Mouse (Mus musculus) kidney, embryonic 14.5 days (tissue): ENCODE measurements around the gene Ddx52. TPM values are rescaled to one million over a fixed set of nuclear protein-coding genes. Genes with fewer than 3 reads are reported as not detected.

Experiments
- ATAC-seq: fragments of 200-750 bp; cut with Nextera tagmentation; 2 replicates; pipeline ENCODE4 v1.8.0; 2017; ENCODE audit warnings: moderate number of reproducible peaks, mild to moderate bottlenecking, moderate TSS enrichment, moderate library complexity; ENCODE audit not compliant: low FRiP score, low TSS enrichment
- H3K27ac ChIP-seq: fragments of 300-500 bp; sonication (generic); 2 replicates; pipeline ENCODE4 v1.5.1; 2014; ENCODE audit warnings: low read depth, mild to moderate bottlenecking, low read length, moderate library complexity, mixed read lengths
- H3K27me3 ChIP-seq: fragments of 300-500 bp; sonication (generic); 2 replicates; pipeline ENCODE4 v1.6.1; 2014; ENCODE audit warnings: mild to moderate bottlenecking, low read length; ENCODE audit not compliant: control insufficient read depth, insufficient read depth
- H3K36me3 ChIP-seq: fragments of 300-500 bp; sonication (generic); 2 replicates; pipeline ENCODE4 v1.6.1; 2014; ENCODE audit warnings: low read length, mixed read lengths; ENCODE audit not compliant: control insufficient read depth, insufficient read depth
- H3K4me1 ChIP-seq: fragments of 300-500 bp; sonication (generic); 2 replicates; pipeline ENCODE4 v1.6.1; 2014; ENCODE audit warnings: low read length, mixed read lengths; ENCODE audit not compliant: control insufficient read depth, insufficient read depth
- H3K4me2 ChIP-seq: fragments of 300-500 bp; sonication (generic); replicated peaks from 2 replicates; pipeline ENCODE4 v1.6.1; 2014; ENCODE audit warnings: low read depth, mild to moderate bottlenecking, low read length
- H3K4me3 ChIP-seq: fragments of 300-500 bp; sonication (generic); 2 replicates; pipeline ENCODE4 v1.5.1; 2014; ENCODE audit warnings: mild to moderate bottlenecking, low read length
- H3K9ac ChIP-seq: fragments of 300-500 bp; sonication (generic); 2 replicates; pipeline ENCODE4 v1.6.1; 2014; ENCODE audit warnings: low read depth, mild to moderate bottlenecking, low read length, moderate library complexity
- H3K9me3 ChIP-seq: fragments of 300-500 bp; sonication (generic); 2 replicates; pipeline ENCODE4 v1.6.1; 2016; ENCODE audit warnings: low read length; ENCODE audit not compliant: control insufficient read depth
- WGBS: fragments of 180-500 bp; shearing (Covaris S2); extraction: QIAGEN DNeasy Blood & Tissue Kit; methylation state at CpG from one replicate; pipeline ENCODE4 v1.1.7; 2014; 5-methylcytosine and 5-hydroxymethylcytosine counted together
- polyA plus RNA-seq: library from polyadenylated mRNA; unstranded; fragments of >200 nt; fragmentation: Nextera tagmentation; extraction: Ambion mirVana; gene quantifications from 2 replicates; pipeline ENCODE4 v1.2.1, GENCODE M21; 2014

The Ddx52 gene
- polyA plus RNA-seq, 1 experiment from 2014 or later = 47.6 TPM

- ATAC-seq = no peak
- H3K4me3 ChIP-seq = no peak overlapping the region
- 83% methylated on average over 6 of the region's 6 CpGs for WGBS
- H3K4me1 ChIP-seq = no peaks in the 10 kb centered on the region
- no peak overlapping the region for H3K27ac ChIP-seq
- H3K27me3 ChIP-seq = no peaks in the 10 kb centered on the region
- H3K9ac ChIP-seq = no peak overlapping the region
- peaks cover 40% of the 10 kb centered on the region for H3K36me3 ChIP-seq
- H3K9me3 ChIP-seq = no peaks in the 10 kb centered on the region
- no peak overlapping the region for H3K4me2 ChIP-seq
Measured at GRCm38 (mm10) chr11:83979992-83980391, 38.1 kb downstream of the Ddx52 start.

GRCm38 (mm10) chr11:83981338-83981737 is 39.5 kb downstream of the Ddx52 start:
- Histone ChIP-seq H3K9me3 (no peaks in the 10 kb centered on the region), H3K27ac (no peak overlapping the region), H3K9ac (no peak overlapping the region), H3K4me1 (no peaks in the 10 kb centered on the region), H3K36me3 (peaks cover 48% of the 10 kb centered on the region), H3K4me2 (no peak overlapping the region), H3K27me3 (no peaks in the 10 kb centered on the region), H3K4me3 (no peak overlapping the region)
- 86% methylated on average over 10 of the region's 10 CpGs for WGBS
- no peak for ATAC-seq

GRCm38 (mm10) chr11:83991701-83992100 is 49.8 kb downstream of the Ddx52 start:
- no peaks in the 10 kb centered on the region for H3K27me3 ChIP-seq
- H3K27ac ChIP-seq = no peak overlapping the region
- ATAC-seq = no peak
- H3K4me2 ChIP-seq = no peak overlapping the region
- H3K4me1 ChIP-seq = no peaks in the 10 kb centered on the region
- no peak overlapping the region for H3K9ac ChIP-seq
- no peak overlapping the region for H3K4me3 ChIP-seq
- H3K9me3 ChIP-seq = no peaks in the 10 kb centered on the region
- WGBS = 69% methylated on average over 4 of the region's 4 CpGs
- H3K36me3 ChIP-seq = peaks cover 43% of the 10 kb centered on the region

GRCm38 (mm10) chr11:83993428-83993827 is 51.6 kb downstream of the Ddx52 start:
- Histone ChIP-seq H3K4me2 (no peak overlapping the region), H3K9ac (no peak overlapping the region), H3K27ac (no peak overlapping the region), H3K9me3 (no peaks in the 10 kb centered on the region), H3K4me1 (no peaks in the 10 kb centered on the region), H3K4me3 (no peak overlapping the region), H3K27me3 (no peaks in the 10 kb centered on the region), H3K36me3 (peaks cover 44% of the 10 kb centered on the region)
- 70% methylated on average over 2 of the region's 2 CpGs for WGBS
- ATAC-seq = no peak

- Histone ChIP-seq H3K36me3 (peaks cover 42% of the 10 kb centered on the region), H3K27ac (no peak overlapping the region), H3K4me3 (no peak overlapping the region), H3K9me3 (no peaks in the 10 kb centered on the region), H3K27me3 (no peaks in the 10 kb centered on the region), H3K4me2 (no peak overlapping the region), H3K9ac (no peak overlapping the region), H3K4me1 (no peaks in the 10 kb centered on the region)
- 74% methylated on average over 3 of the region's 3 CpGs for WGBS
- no peak for ATAC-seq
Measured at GRCm38 (mm10) chr11:83994481-83994880, 52.6 kb downstream of the Ddx52 start.

- ATAC-seq = no peak
- H3K4me1 ChIP-seq = no peaks in the 10 kb centered on the region
- no peaks in the 10 kb centered on the region for H3K27me3 ChIP-seq
- H3K9me3 ChIP-seq = no peaks in the 10 kb centered on the region
- H3K36me3 ChIP-seq = peaks cover 39% of the 10 kb centered on the region
- H3K9ac ChIP-seq = no peak overlapping the region
- H3K4me3 ChIP-seq = no peak overlapping the region
- WGBS = 88% methylated on average over 2 of the region's 2 CpGs
- no peak overlapping the region for H3K27ac ChIP-seq
- no peak overlapping the region for H3K4me2 ChIP-seq
Measured at GRCm38 (mm10) chr11:83995535-83995950, 53.7 kb downstream of the Ddx52 start.

- Histone ChIP-seq H3K4me3 (no peak overlapping the region), H3K4me2 (no peak overlapping the region), H3K27ac (no peak overlapping the region), H3K9ac (no peak overlapping the region), H3K9me3 (no peaks in the 10 kb centered on the region), H3K4me1 (no peaks in the 10 kb centered on the region), H3K27me3 (no peaks in the 10 kb centered on the region), H3K36me3 (peaks cover 28% of the 10 kb centered on the region)
- 86% methylated on average over 5 of the region's 5 CpGs for WGBS
- ATAC-seq = no peak
Measured at GRCm38 (mm10) chr11:83997171-83997868, 55.5 kb downstream of the Ddx52 start.

- Histone ChIP-seq H3K9me3 (no peaks in the 10 kb centered on the region), H3K4me1 (no peaks in the 10 kb centered on the region), H3K27me3 (no peaks in the 10 kb centered on the region), H3K4me3 (no peak overlapping the region), H3K4me2 (no peak overlapping the region), H3K27ac (no peak overlapping the region), H3K9ac (no peak overlapping the region), H3K36me3 (peaks cover 35% of the 10 kb centered on the region)
- 89% methylated on average over 3 of the region's 3 CpGs for WGBS
- ATAC-seq = no peak
Measured at GRCm38 (mm10) chr11:83998993-83999392, 57.1 kb downstream of the Ddx52 start.

- 88% methylated on average over 4 of the region's 4 CpGs for WGBS
- H3K4me1 ChIP-seq = no peaks in the 10 kb centered on the region
- peaks cover 34% of the 10 kb centered on the region for H3K36me3 ChIP-seq
- H3K9me3 ChIP-seq = no peaks in the 10 kb centered on the region
- H3K4me3 ChIP-seq = no peak overlapping the region
- H3K4me2 ChIP-seq = no peak overlapping the region
- no peak overlapping the region for H3K9ac ChIP-seq
- H3K27me3 ChIP-seq = no peaks in the 10 kb centered on the region
- H3K27ac ChIP-seq = no peak overlapping the region
- ATAC-seq = no peak
Measured at GRCm38 (mm10) chr11:83999411-83999915, 57.6 kb downstream of the Ddx52 start.
